Mouse (Mus musculus) heart, postnatal 0 days (tissue): ENCODE measurements around the gene Lpp. TPM values are rescaled to one million over a fixed set of nuclear protein-coding genes. Genes with fewer than 3 reads are reported as not detected.

ENCODE experiments used
- ATAC-seq: fragments of 200-750 bp; cut with Nextera tagmentation; 2 replicates; pipeline ENCODE4 v1.8.0; 2017; ENCODE audit warnings: low read depth, moderate number of reproducible peaks, moderate library complexity; ENCODE audit not compliant: insufficient read depth
- DNase-seq: peaks from one replicate; pipeline ENCODE4 v3.0.0-alpha.2; 2016; ENCODE audit warnings: low spot score
- H3K27ac ChIP-seq: fragments of 300-500 bp; sonication (generic); 2 replicates; pipeline ENCODE4 v1.5.1; 2014; ENCODE audit warnings: low read depth, mild to moderate bottlenecking
- H3K27me3 ChIP-seq: fragments of 300-500 bp; sonication (generic); 2 replicates; pipeline ENCODE4 v1.6.1; 2014; ENCODE audit warnings: low read length, mixed read lengths; ENCODE audit not compliant: control insufficient read depth, insufficient read depth
- H3K36me3 ChIP-seq: fragments of 300-500 bp; sonication (generic); replicated peaks from 2 replicates; pipeline ENCODE4 v1.6.1; 2014; ENCODE audit warnings: low read length, mixed read lengths; ENCODE audit not compliant: control insufficient read depth, insufficient read depth
- H3K4me1 ChIP-seq: fragments of 300-500 bp; sonication (generic); 2 replicates; pipeline ENCODE4 v1.6.1; 2014; ENCODE audit warnings: antibody characterized with exemption; ENCODE audit not compliant: control insufficient read depth, insufficient read depth
- H3K4me2 ChIP-seq: fragments of 300-500 bp; sonication (generic); 2 replicates; pipeline ENCODE4 v1.6.1; 2014; ENCODE audit warnings: low read depth, mild to moderate bottlenecking, low read length, moderate library complexity
- H3K4me3 ChIP-seq: fragments of 300-500 bp; sonication (generic); 2 replicates; pipeline ENCODE4 v1.5.1; 2014; ENCODE audit warnings: low read depth, low read length
- H3K9ac ChIP-seq: fragments of 300-500 bp; sonication (generic); replicated peaks from 2 replicates; pipeline ENCODE4 v1.6.1; 2014; ENCODE audit warnings: low read depth, low read length, mixed read lengths
- H3K9me3 ChIP-seq: fragments of 300-500 bp; sonication (generic); replicated peaks from 2 replicates; pipeline ENCODE4 v1.6.1; 2016; ENCODE audit warnings: low read length; ENCODE audit not compliant: control insufficient read depth
- CTCF ChIP-seq: IDR thresholded peaks from 2 replicates; pipeline ENCODE4 v1.5.1; 2016; ENCODE audit warnings: antibody characterized with exemption, control low read depth, low read depth
- EP300 ChIP-seq: IDR thresholded peaks from 2 replicates; pipeline ENCODE4 v1.6.1; 2016; ENCODE audit warnings: antibody characterized with exemption, low read depth
- WGBS: fragments of 180-500 bp; shearing (Covaris S2); extraction: QIAGEN DNeasy Blood & Tissue Kit; methylation state at CpG from one replicate; pipeline ENCODE4 v1.1.7; 2014; 5-methylcytosine and 5-hydroxymethylcytosine counted together
- microRNA counts: library from miRNA; unstranded; fragments of <30 nt; microRNA quantifications from one replicate; lab custom pipeline; 2015
- microRNA-seq: library from miRNA; unstranded; fragments of <30 nt; microRNA quantifications from one replicate; pipeline ENCODE4, GENCODE M21; 2016
- polyA plus RNA-seq: library from polyadenylated mRNA; unstranded; fragments of >200 nt; fragmentation: Nextera tagmentation; extraction: Ambion mirVana; gene quantifications from 2 replicates; pipeline ENCODE4 v1.2.1, GENCODE M21; 2015
- total RNA-seq: library from RNA; depleted of rRNA; stranded (reverse); fragments of >200 nt; gene quantifications from 2 replicates; pipeline ENCODE4 v1.2.3, GENCODE M21; 2014; ENCODE audit warnings: low replicate concordance

The Lpp gene
- total and polyA plus RNA-seq, 2 experiments from 2014 or later: 32.1 to 77.4 TPM

DNA sequence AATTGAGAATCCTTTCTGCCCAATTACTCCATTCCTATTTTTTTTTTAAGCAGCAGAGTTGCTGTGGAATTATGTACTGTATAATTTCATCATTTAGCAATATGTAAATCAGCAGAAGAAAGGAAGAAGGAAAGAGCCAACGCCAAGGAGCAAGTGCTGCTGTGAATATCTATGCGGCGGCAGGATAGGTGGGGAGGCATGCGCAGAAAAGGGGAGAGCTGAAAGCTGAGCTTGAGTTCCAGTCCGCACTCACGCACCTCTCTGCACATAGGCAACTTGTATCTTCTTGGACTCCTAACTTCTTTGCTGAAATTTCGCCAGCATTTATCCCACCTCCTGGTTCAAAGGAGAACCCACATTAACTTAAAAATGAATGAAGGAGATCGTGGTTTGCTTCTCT is 636.2 kb downstream of the Lpp start:
- ATAC-seq (no peak), DNase-seq (no peak)
- no peaks in the 10 kb centered on the region for H3K27me3 ChIP-seq
- TF ChIP-seq EP300 (no peak), CTCF (no peak)
- WGBS: 81% methylated on average over 8 of the region's 8 CpGs
- no peak overlapping the region for H3K4me2 ChIP-seq
- H3K9me3 ChIP-seq: no peaks in the 10 kb centered on the region
- no peaks in the 10 kb centered on the region for H3K36me3 ChIP-seq
- H3K9ac ChIP-seq: no peak overlapping the region
- H3K4me1 ChIP-seq: peaks cover 9% of the 10 kb centered on the region
- no peak overlapping the region for H3K4me3 ChIP-seq
- H3K27ac ChIP-seq: no peak overlapping the region

DNA sequence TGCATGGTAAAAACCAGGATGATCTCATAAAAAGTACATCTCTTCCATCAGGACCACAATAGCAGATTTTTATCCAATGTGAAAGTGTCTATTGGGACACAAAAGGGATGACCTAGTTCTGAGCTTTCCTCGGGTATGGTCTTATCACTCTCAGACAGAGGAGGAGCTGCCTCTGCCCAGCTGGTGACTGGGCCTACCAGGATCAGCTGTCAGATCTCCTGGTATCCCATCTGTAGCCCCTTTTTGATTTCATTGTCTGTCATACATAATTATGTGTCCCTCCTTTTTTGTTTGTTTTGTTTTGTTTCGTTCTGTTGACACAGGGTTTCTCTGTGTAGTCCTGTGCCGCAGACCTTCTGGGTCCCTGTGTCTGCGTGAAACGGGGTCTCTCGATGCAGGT is 644.1 kb downstream of the Lpp start:
- Histone ChIP-seq H3K36me3 (no peaks in the 10 kb centered on the region), H3K4me3 (no peak overlapping the region), H3K9ac (no peak overlapping the region), H3K4me1 (peaks cover 10% of the 10 kb centered on the region; the same call in 1 of the 2 replicates), H3K27ac (no peak overlapping the region), H3K9me3 (no peaks in the 10 kb centered on the region), H3K4me2 (no peak overlapping the region), H3K27me3 (no peaks in the 10 kb centered on the region)
- no peak for DNase-seq
- WGBS: 83% methylated on average over 6 of the region's 6 CpGs
- no peak for ATAC-seq
- TF ChIP-seq CTCF (no peak), EP300 (no peak)

DNA sequence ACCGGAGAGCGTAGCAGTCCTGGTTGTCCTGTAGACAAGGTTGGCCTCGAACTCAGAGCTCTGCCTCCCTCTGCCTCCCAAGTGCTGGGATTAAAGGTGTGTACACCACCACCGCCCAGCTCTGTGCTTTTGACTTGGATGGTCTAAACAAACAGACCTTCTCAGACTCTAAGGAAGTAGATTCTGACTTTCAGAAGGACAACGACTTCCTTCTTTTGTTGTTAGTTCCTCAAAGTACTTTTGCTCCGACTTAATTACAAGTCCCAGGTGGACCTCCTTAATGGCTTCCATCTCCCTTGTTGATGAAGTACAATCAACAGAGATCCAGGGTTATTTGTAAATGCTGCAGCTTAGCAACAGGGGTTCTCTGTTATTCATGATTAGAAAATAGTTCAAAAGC is 645.2 kb downstream of the Lpp start:
- Histone ChIP-seq H3K27ac (no peak overlapping the region), H3K4me2 (no peak overlapping the region), H3K4me1 (peaks cover 16% of the 10 kb centered on the region; the same call in 1 of the 2 replicates), H3K9me3 (no peaks in the 10 kb centered on the region), H3K9ac (no peak overlapping the region), H3K36me3 (no peaks in the 10 kb centered on the region), H3K27me3 (no peaks in the 10 kb centered on the region), H3K4me3 (no peak overlapping the region)
- whole genome bisulfite sequencing: 85% methylated on average over 6 of the region's 6 CpGs
- ATAC-seq: no peak
- TF ChIP-seq CTCF (no peak), EP300 (no peak)
- DNase-seq: no peak

DNA sequence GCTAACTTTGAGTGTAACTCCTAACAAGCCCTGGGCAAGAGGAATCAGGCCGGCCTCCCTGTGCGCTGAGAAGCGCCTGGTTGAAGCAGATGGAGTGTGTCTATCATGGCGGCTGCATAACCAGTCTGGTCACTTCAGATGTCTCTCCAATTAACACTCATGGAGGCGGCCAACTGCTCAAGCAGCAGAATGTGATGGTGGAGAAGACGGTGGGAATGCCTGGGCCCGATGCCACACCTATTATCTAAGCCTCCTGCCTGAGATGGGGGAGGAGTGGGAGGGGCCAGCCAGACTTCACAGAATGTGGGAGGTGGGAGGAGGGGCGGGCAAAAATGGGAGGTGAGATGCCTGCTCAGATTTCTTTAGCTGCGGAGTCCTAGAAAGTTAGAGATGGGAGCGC is 646.6 kb downstream of the Lpp start:
- no peak overlapping the region for H3K9ac ChIP-seq
- DNase-seq (no peak), ATAC-seq (no peak)
- peaks cover 16% of the 10 kb centered on the region for H3K4me1 ChIP-seq
- no peak for TF ChIP-seq CTCF
- TF ChIP-seq EP300: no peak
- H3K27ac ChIP-seq: no peak overlapping the region
- no peaks in the 10 kb centered on the region for H3K27me3 ChIP-seq
- H3K4me3 ChIP-seq: no peak overlapping the region
- no peaks in the 10 kb centered on the region for H3K9me3 ChIP-seq
- no peak overlapping the region for H3K4me2 ChIP-seq
- 56% methylated on average over 10 of the region's 10 CpGs for WGBS
- no peaks in the 10 kb centered on the region for H3K36me3 ChIP-seq

DNA sequence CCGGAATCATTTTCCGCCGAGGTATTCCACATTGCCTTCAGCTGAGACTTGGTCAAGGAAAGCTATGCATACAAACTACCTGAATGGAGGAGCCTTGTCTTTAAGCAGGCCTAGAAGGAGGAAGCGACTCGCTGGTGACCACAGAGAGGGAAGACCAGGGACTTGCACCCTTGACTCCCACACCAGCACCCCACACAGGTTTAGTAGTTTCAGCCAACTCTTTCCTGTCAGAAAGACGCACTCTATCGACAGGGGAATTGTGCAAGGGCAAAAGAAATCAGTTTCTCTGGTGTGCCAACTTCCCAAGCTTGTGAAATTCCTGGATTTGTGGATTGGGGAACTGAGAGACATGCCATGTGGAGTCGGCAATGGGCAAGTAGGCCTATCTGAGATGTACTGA is 647.9 kb downstream of the Lpp start:
- Histone ChIP-seq H3K27ac (peak overlapping the region; percentile 24; the same call in 1 of the 2 replicates), H3K9ac (no peak overlapping the region), H3K4me2 (no peak overlapping the region), H3K36me3 (no peaks in the 10 kb centered on the region), H3K4me3 (no peak overlapping the region), H3K9me3 (no peaks in the 10 kb centered on the region), H3K4me1 (peaks cover 16% of the 10 kb centered on the region), H3K27me3 (no peaks in the 10 kb centered on the region)
- DNase-seq (no peak), ATAC-seq (no peak)
- TF ChIP-seq CTCF: no peak
- no peak for TF ChIP-seq EP300
- 82% methylated on average over 8 of the region's 8 CpGs for WGBS

DNA sequence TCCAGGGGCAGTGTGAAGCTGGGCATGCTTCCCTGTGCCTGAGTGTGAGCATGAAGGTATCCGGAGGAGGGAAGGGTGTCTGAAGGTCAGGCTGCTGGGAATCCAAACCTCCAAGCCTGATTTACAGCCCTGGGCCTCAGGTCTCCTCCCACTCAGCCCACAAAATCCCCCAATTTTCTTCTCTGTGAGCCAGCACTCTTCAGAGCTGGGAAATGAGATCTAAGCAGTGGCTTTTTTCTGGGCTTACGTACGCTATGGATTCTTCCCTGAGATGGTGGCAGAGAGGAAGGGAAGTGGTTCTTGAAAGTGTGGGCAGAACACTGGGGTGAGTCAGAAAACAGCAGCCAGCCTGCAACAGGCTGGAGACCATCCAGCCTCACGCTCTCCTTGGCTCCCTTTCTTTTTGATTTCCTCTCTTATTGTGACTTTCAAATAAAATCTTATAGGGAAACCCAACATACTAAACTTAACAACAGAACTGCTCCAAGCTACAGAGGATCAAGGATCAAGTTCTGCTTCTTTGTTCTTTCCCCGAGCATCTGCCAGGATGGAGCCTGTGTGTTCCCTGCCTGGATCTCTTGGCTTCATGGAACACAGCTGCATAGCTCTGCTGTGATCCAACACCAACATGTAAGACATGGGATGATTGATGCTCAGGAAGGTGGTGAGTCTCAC is 648.7 kb downstream of the Lpp start:
- Histone ChIP-seq H3K4me3 (no peak overlapping the region), H3K36me3 (no peaks in the 10 kb centered on the region), H3K27ac (peak overlapping the region; percentile 70), H3K9ac (0 out of 2 replicates have a peak overlapping the region, but pooled peaks have one; percentile 15), H3K4me2 (no peak overlapping the region), H3K27me3 (no peaks in the 10 kb centered on the region), H3K9me3 (no peaks in the 10 kb centered on the region), H3K4me1 (peaks cover 16% of the 10 kb centered on the region)
- no peak for TF ChIP-seq EP300
- TF ChIP-seq CTCF: no peak
- ATAC-seq: peak; percentile 69; the same call in 1 of the 2 replicates
- 48% methylated on average over 5 of the region's 5 CpGs for WGBS
- DNase-seq: peak; percentile 66

MicroRNAs encoded within 50 kb of the gene (microRNA counts, 519-probe panel; counts per million panel counts)
- microRNA mmu-miR-28 (lab: Ali Mortazavi, UCI): 5,633 counts per million, percentile 73 among the panel's probes with 10 or more counts

Small RNA genes within 50 kb of the gene (microRNA-seq; reads per million reads assigned to microRNA genes)
- 1,760 reads per million, percentile 84 among the genes with 10 or more reads in this experiment for gene Mir28a
